Mouse (Mus musculus) kidney, embryonic 15.5 days (tissue): Measurements from ENCODE around the gene Pbx1. TPM values are rescaled to one million over a fixed set of nuclear protein-coding genes. Genes with fewer than 3 reads are reported as not detected.

ENCODE experiments used
- ATAC-seq: fragments of 200-750 bp; cut with Nextera tagmentation; replicated peaks from 2 replicates; pipeline ENCODE4 v1.8.0; 2017; ENCODE audit warnings: moderate TSS enrichment; ENCODE audit not compliant: low FRiP score
- H3K27ac ChIP-seq: fragments of 300-500 bp; sonication (generic); 2 replicates; pipeline ENCODE4 v1.5.1; 2015; ENCODE audit warnings: mild to moderate bottlenecking, inconsistent platforms
- H3K27me3 ChIP-seq: fragments of 300-500 bp; sonication (generic); 2 replicates; pipeline ENCODE4 v1.6.1; 2015; ENCODE audit warnings: inconsistent platforms
- H3K36me3 ChIP-seq: fragments of 300-500 bp; sonication (generic); 2 replicates; pipeline ENCODE4 v1.6.1; 2015; ENCODE audit warnings: inconsistent platforms
- H3K4me1 ChIP-seq: fragments of 300-500 bp; sonication (generic); 2 replicates; pipeline ENCODE4 v1.6.1; 2015; ENCODE audit warnings: inconsistent platforms
- H3K4me2 ChIP-seq: fragments of 300-500 bp; sonication (generic); 2 replicates; pipeline ENCODE4 v1.6.1; 2015; ENCODE audit warnings: moderate library complexity, mild to moderate bottlenecking, inconsistent platforms
- H3K4me3 ChIP-seq: fragments of 300-500 bp; sonication (generic); replicated peaks from 2 replicates; pipeline ENCODE4 v1.5.1; 2015; ENCODE audit warnings: mild to moderate bottlenecking, inconsistent platforms
- H3K9ac ChIP-seq: fragments of 300-500 bp; sonication (generic); 2 replicates; pipeline ENCODE4 v1.6.1; 2015; ENCODE audit warnings: mild to moderate bottlenecking, inconsistent platforms
- H3K9me3 ChIP-seq: fragments of 300-500 bp; sonication (generic); replicated peaks from 2 replicates; pipeline ENCODE4 v1.6.1; 2016; ENCODE audit warnings: inconsistent platforms
- WGBS: fragments of 180-500 bp; shearing (Covaris S2); methylation state at CpG from one replicate; pipeline ENCODE4 v1.1.7; 2015; ENCODE audit warnings: mixed read lengths; 5-methylcytosine and 5-hydroxymethylcytosine counted together
- polyA plus RNA-seq: library from polyadenylated mRNA; unstranded; fragments of >200 nt; fragmentation: Nextera tagmentation; extraction: Ambion mirVana; gene quantifications from 2 replicates; pipeline ENCODE4 v1.2.1, GENCODE M21; 2015

Gene Pbx1
- polyA plus RNA-seq, 1 experiment from 2014 or later: 81.9 TPM

DNA sequence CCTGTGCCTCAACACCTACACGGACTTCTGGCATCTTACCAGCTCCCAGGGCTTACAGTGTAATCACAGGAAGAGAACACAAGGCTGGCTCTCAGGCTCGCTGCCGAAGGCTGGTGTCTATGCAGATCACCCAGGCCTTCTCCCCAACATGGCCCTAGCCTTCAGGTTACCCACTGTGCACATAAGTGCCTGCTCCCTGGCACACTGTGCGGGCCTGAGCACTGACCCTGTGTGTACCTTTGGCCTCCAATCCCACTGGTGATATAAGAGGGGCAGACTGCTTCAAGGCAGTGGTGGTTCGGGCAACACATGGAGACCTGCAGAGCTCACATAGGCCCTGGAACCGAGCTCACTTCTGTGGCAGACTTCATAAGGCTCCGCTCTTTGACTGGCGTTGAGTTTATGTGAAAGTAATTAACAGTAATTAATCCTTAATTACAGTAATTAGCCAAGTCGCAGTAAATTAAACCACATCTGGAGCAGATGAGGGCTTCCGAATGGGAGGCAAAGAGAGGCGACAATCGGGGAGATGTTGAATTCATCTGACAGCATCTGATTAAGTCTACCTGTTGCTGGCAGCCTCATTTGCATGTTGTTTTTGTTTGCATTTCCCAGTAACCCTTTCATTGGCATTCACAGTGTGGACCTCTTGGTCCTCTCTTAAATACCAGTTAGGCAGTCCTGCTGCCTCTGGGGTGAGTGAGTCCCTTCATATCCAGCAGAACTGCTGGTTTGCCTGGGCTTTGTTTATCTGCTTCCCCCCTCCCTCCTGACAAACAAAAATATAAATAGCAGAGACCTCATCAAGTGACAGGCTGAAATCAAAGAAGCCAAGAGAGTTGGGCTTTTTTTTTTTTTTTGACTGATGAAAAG lies 163.1 kb downstream of the Pbx1 start:
- H3K27me3 ChIP-seq: no peaks in the 10 kb centered on the region
- peak; percentile 41; the same call in 1 of the 2 replicates for ATAC-seq
- no peaks in the 10 kb centered on the region for H3K36me3 ChIP-seq
- WGBS: 60% methylated on average over 12 of the region's 12 CpGs
- H3K9ac ChIP-seq: no peak overlapping the region
- H3K9me3 ChIP-seq: no peaks in the 10 kb centered on the region
- peaks cover 52% of the 10 kb centered on the region for H3K4me1 ChIP-seq
- H3K27ac ChIP-seq: 0 out of 2 replicates have a peak overlapping the region, but pooled peaks have one; percentile 2
- no peak overlapping the region for H3K4me2 ChIP-seq
- no peak overlapping the region for H3K4me3 ChIP-seq

DNA sequence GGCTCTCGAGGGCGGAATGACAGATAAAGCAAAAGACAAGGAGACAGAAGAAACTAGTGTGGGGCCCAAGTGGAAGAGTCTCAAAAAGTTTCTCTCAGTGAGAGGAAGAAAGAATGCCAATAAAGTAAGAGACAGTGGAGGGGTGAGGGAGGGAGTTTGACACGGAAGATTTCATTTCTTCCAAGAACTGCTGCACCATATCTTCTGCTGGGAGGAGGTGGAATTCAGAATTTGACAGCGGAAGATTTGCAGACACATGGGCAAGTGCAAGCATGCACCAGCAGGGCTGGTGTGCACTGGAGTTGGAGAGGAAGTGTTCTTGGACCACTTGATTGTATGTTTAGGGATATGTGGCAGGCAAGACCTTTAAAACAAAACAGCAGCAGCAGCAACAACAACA lies 163.8 kb downstream of the Pbx1 start:
- H3K4me3 ChIP-seq: no peak overlapping the region
- 0 out of 2 replicates have a peak overlapping the region, but pooled peaks have one; percentile 2 for H3K27ac ChIP-seq
- WGBS: 68% methylated on average over 4 of the region's 4 CpGs
- no peaks in the 10 kb centered on the region for H3K9me3 ChIP-seq
- H3K27me3 ChIP-seq: no peaks in the 10 kb centered on the region
- H3K36me3 ChIP-seq: no peaks in the 10 kb centered on the region
- no peak overlapping the region for H3K4me2 ChIP-seq
- peaks cover 52% of the 10 kb centered on the region for H3K4me1 ChIP-seq
- no peak overlapping the region for H3K9ac ChIP-seq
- ATAC-seq: no peak

DNA sequence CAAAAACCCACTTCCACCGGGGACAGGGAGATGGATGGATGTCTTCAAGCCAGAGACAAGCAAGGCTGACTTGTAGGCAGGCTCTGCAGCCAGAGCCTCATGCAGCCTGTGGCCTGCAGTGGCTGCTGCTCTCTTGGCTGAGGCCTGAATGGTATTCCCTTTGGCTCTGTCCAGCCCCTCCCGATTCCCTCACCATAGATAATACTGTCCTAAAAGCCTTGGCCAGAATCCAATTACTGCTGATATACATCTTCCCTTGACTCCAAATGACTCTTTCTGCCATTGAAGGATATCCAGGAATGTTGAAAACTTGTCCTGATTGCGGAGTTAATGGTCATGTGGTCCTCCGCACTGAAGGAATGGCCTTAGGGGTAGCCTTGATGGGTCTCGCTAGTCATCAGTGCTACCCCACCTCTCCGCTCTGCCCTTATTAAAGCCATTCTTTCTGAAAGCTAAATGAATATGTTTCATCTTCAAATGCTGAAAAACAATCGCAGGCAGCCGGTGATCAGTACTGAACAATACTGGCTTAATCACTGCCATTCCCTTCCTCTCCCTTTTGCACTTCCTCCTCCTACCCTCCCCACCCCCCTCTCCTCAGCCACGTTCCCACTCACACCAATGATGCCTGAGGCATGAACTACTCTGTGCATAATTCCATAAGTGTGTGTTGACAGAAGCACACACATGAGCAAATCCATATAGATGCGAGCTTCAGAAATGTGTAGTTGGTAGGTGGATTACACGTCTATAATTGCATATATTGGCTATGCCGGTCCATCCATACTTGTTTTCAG lies 166.3 kb downstream of the Pbx1 start:
- 66% methylated on average over 12 of the region's 12 CpGs for WGBS
- peak; percentile 64; the same call in 1 of the 2 replicates for ATAC-seq

DNA sequence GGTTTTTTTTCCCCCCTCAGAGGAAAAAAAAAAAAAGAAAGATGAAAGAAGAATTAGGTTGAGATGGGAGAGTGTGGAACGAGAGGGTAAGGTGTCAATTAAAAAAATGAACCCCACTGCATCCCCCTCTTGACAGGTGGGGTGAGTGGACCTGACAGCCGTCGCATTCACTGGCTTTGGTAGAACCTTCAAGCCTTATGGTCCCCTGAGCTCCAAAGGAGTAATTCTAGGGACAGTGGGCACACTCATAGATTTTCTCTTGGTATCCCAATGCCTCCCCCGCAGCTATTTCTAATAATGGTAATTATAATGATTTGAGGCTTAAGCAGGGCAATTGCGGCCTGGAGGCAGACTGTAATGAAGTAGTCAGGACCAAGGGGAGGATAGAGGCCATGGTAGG lies 167.0 kb downstream of the Pbx1 start:
- peaks cover 6% of the 10 kb centered on the region; the same call in 1 of the 2 replicates for H3K36me3 ChIP-seq
- WGBS: 89% methylated on average over 5 of the region's 5 CpGs
- no peak overlapping the region for H3K4me3 ChIP-seq

More for the DNA sequence above, 166.3 kb downstream of the Pbx1 start:
- Histone ChIP-seq H3K27me3 (no peaks in the 10 kb centered on the region), H3K9me3 (no peaks in the 10 kb centered on the region), H3K4me3 (no peak overlapping the region), H3K9ac (no peak overlapping the region), H3K36me3 (peaks cover 6% of the 10 kb centered on the region; the same call in 1 of the 2 replicates), H3K4me1 (peaks cover 48% of the 10 kb centered on the region), H3K27ac (no peak overlapping the region), H3K4me2 (no peak overlapping the region)

DNA sequence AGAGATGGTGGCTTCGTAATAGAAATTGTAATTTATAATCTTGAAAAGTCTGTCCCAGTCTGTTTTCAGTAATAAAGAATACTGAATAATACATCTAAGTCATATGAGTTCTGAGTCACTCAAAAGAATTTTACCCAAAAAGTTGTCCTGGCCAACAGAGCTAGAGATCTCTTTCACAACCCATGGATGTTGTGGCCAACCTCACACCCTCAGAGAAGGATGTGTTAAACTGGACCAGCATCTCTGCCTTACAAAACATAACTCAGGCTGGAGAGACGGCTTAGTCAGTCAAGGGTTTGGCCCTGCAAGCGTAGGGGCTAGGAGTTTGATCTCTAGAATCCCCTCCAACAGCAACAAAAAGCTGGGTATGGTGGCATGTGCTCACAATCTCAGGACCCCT lies 171.7 kb downstream of the Pbx1 start:
- Histone ChIP-seq H3K4me2 (no peak overlapping the region), H3K36me3 (peaks cover 6% of the 10 kb centered on the region; the same call in 1 of the 2 replicates), H3K9me3 (no peaks in the 10 kb centered on the region), H3K9ac (no peak overlapping the region), H3K4me1 (peaks cover 21% of the 10 kb centered on the region), H3K27me3 (no peaks in the 10 kb centered on the region), H3K4me3 (no peak overlapping the region), H3K27ac (no peak overlapping the region)
- 87% methylated on average over 3 of the region's 3 CpGs for WGBS
- ATAC-seq: no peak

More for the DNA sequence above, 167.0 kb downstream of the Pbx1 start:
- no peak for ATAC-seq
- Histone ChIP-seq H3K4me1 (peaks cover 45% of the 10 kb centered on the region), H3K27me3 (no peaks in the 10 kb centered on the region), H3K9ac (no peak overlapping the region), H3K9me3 (no peaks in the 10 kb centered on the region), H3K4me2 (no peak overlapping the region), H3K27ac (no peak overlapping the region)

DNA sequence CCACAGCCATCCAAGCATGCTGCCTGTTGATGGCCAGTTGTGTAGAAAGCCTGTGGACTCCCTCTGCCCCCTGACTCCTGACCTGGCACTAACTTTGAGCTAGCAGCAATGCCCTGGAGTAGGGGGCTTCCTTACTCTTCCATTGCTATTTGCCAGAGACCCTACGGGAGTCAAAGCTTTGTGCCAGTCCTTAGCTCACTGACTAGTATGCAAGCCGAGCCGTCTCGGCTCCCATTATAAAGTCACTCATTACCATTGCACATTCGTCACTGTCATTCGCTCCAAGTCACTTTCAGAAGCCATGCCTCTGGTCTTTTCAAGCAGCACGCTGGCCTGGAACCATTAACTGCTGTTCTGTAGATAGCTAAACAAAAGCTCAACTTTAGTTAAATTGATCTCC lies 173.2 kb downstream of the Pbx1 start:
- H3K4me3 ChIP-seq: no peak overlapping the region
- no peaks in the 10 kb centered on the region for H3K27me3 ChIP-seq
- no peak overlapping the region for H3K4me2 ChIP-seq
- 29% methylated on average over 7 of the region's 7 CpGs for WGBS
- peaks cover 13% of the 10 kb centered on the region for H3K4me1 ChIP-seq
- no peaks in the 10 kb centered on the region for H3K9me3 ChIP-seq
- H3K27ac ChIP-seq: peak overlapping the region; percentile 23; the same call in 1 of the 2 replicates
- ATAC-seq: peak; percentile 78
- no peak overlapping the region for H3K9ac ChIP-seq
- peaks cover 8% of the 10 kb centered on the region; the same call in 1 of the 2 replicates for H3K36me3 ChIP-seq

DNA sequence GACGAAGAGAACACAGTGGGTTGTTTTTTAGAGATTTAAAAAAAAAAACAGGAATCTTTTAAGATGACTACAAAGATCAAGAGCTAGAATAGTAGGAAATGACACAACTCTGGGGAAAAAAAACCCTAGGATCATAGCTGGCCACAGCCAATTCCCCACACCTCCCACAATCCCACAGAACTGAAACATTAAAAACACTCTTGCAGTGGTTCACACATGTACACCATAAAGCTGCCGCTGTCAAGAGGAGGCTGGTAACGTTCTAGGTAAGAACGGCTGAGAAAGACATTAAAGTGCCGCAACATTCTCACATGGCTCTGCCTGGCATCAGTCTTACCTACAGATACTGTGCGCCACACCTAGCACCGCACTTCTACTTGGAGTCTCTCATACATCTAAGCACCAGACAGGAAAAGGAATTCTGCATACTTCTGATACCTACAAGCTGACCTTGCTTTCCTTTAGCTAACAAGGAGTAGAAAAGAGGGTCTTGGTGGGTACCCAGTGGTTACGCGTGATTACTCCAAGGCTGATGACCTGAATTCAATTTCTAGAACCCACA lies 176.6 kb downstream of the Pbx1 start:
- no peak overlapping the region for H3K4me3 ChIP-seq
- no peaks in the 10 kb centered on the region for H3K9me3 ChIP-seq
- no peak overlapping the region for H3K27ac ChIP-seq
- H3K4me1 ChIP-seq: peaks cover 15% of the 10 kb centered on the region
- no peak overlapping the region for H3K4me2 ChIP-seq
- ATAC-seq: no peak
- WGBS: 93% methylated on average over 9 of the region's 9 CpGs
- H3K36me3 ChIP-seq: 0 out of 2 replicates have a peak, but pooled peaks cover 2% of the 10 kb centered on the region
- no peaks in the 10 kb centered on the region for H3K27me3 ChIP-seq
- no peak overlapping the region for H3K9ac ChIP-seq

DNA sequence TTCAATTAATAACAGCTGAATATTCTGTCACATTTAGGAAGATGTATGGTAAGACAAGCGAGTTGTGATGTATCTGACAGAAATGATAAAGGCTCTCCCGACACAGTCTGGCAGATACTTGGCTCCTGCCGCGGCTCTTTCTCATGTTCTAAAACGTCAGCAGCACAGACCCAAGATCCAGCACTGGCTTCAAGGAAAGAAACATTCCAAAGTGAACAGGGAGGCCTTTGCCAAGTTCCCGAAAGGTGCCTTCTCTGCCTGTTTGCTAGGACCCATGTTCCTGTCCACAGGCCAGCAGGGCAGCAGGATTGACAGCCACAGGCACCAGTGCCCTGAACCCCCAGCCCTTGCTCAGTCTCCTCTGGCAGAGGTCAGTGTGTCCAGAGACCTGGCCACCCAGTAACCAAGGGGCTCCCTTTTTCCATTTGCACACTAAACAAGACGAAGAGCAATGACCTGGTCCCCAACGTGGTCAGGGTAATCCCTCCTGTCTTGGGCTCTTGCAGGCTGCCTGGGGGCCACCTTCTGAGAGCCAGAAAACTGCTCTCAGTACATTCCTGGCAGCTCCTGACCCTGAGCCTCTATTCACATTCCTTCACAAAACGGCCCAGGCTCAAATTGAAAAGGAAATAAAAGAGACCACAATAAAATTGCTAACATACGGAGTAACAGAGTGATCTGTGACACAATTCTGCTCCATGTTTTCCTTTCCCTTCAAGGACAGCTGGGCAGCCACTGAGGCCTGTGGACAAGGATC lies 184.9 kb downstream of the Pbx1 start:
- H3K36me3 ChIP-seq: no peaks in the 10 kb centered on the region
- ATAC-seq: peak; percentile 63; the same call in 1 of the 2 replicates
- no peak overlapping the region for H3K9ac ChIP-seq
- 0 out of 2 replicates have a peak overlapping the region, but pooled peaks have one; percentile 7 for H3K4me2 ChIP-seq
- no peaks in the 10 kb centered on the region for H3K9me3 ChIP-seq
- H3K4me3 ChIP-seq: no peak overlapping the region
- peaks cover 64% of the 10 kb centered on the region for H3K4me1 ChIP-seq
- WGBS: 37% methylated on average over 10 of the region's 10 CpGs
- H3K27me3 ChIP-seq: no peaks in the 10 kb centered on the region
- peak overlapping the region; percentile 74 for H3K27ac ChIP-seq

DNA sequence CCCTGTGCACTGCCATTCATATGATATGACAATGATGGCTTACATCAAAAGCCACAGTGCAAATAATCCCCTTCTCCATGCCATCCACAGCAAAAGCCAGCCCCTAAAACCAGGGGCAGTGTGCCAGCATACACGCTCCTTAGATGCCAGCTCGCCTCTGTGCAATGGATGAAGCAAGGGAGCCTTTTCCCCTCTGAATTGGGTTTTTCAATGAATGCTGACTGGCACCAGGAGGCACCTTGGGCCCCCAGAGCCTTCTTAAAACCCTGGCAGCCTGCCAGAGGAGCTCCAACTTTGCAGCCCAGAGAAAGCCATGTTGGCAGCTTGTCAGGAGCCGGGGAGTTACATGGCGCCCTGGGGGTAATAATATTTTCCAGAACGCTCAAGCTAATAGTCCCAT lies 186.5 kb downstream of the Pbx1 start:
- 68% methylated on average over 5 of the region's 5 CpGs for WGBS
- no peak for ATAC-seq
- no peak overlapping the region for H3K4me3 ChIP-seq
- no peak overlapping the region for H3K9ac ChIP-seq
- H3K27ac ChIP-seq: no peak overlapping the region
- H3K4me2 ChIP-seq: peak overlapping the region; percentile 14; the same call in 1 of the 2 replicates
- H3K36me3 ChIP-seq: no peaks in the 10 kb centered on the region
- peaks cover 79% of the 10 kb centered on the region for H3K4me1 ChIP-seq
- H3K27me3 ChIP-seq: no peaks in the 10 kb centered on the region
- H3K9me3 ChIP-seq: no peaks in the 10 kb centered on the region

DNA sequence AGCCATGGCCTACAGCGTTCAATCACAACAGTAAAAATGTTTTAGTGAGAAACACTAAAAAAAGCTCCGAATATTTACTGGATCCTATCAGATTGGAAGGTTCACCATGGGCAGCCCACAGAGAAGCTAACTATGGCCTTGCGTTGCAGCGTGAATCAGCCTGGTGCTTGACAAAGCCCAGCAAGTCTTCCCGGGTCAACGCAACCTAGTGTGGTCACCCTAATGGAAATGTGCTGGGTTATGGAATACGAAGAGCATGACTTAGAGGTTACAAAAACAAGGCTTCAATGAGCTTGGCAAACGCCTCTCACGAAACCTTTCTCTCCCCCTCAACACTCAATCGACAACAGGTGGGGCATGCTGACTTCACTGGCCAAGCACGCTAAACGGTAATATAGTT lies 188.3 kb downstream of the Pbx1 start:
- Histone ChIP-seq H3K9me3 (no peaks in the 10 kb centered on the region), H3K4me1 (peaks cover 82% of the 10 kb centered on the region), H3K27me3 (no peaks in the 10 kb centered on the region), H3K27ac (no peak overlapping the region; the same call in 1 of the 2 replicates), H3K4me2 (no peak overlapping the region), H3K36me3 (no peaks in the 10 kb centered on the region), H3K4me3 (no peak overlapping the region), H3K9ac (no peak overlapping the region)
- ATAC-seq: no peak
- 33% methylated on average over 12 of the region's 12 CpGs for WGBS

DNA sequence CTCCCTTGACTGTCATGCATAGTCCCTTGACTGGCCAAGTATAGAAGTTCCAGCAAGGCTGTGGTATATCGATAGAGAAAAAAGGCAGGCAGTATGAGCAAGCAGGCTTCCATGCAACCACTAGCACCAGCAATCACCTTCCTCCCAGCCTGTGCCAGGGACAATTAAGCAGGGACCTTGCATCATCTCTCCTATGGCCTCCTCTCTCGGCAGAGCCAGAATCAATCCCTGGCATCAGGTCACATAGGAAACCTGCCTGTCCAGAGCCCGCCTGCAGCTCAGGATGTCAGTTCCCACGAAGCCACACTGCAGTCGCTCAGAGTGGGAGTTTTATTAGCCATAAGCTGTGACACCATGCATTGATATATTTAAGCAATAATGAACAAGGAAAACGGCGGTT lies 189.0 kb downstream of the Pbx1 start:
- Histone ChIP-seq H3K9me3 (no peaks in the 10 kb centered on the region), H3K36me3 (no peaks in the 10 kb centered on the region), H3K4me1 (peaks cover 82% of the 10 kb centered on the region), H3K4me2 (no peak overlapping the region), H3K27me3 (no peaks in the 10 kb centered on the region), H3K9ac (no peak overlapping the region), H3K27ac (no peak overlapping the region), H3K4me3 (no peak overlapping the region)
- 44% methylated on average over 7 of the region's 7 CpGs for WGBS
- no peak for ATAC-seq
